Mouse (Mus musculus) neural tube, embryonic 14.5 days (tissue): Measurements from ENCODE around the gene Zbtb42. TPM values are rescaled to one million over a fixed set of nuclear protein-coding genes. Genes with fewer than 3 reads are reported as not detected.
A peak's percentile ranks its signal among the peaks of the same experiment; 100 is the strongest.

Source experiments
- ATAC-seq: fragments of 200-750 bp; cut with Nextera tagmentation; 2 replicates; pipeline ENCODE4 v1.8.0; 2017; ENCODE audit warnings: low read depth, mild to moderate bottlenecking, moderate TSS enrichment, moderate library complexity
- H3K27ac ChIP-seq: fragments of 300-500 bp; sonication (generic); 2 replicates; pipeline ENCODE4 v1.5.1; 2014; ENCODE audit warnings: low read depth, mild to moderate bottlenecking, control low read depth, low read length, moderate library complexity, mixed read lengths
- H3K27me3 ChIP-seq: fragments of 300-500 bp; sonication (generic); 2 replicates; pipeline ENCODE4 v1.6.1; 2014; ENCODE audit warnings: low read length; ENCODE audit not compliant: control insufficient read depth, insufficient read depth
- H3K36me3 ChIP-seq: fragments of 300-500 bp; sonication (generic); 2 replicates; pipeline ENCODE4 v1.6.1; 2014; ENCODE audit warnings: low read length, mixed read lengths; ENCODE audit not compliant: control insufficient read depth, insufficient read depth
- H3K4me1 ChIP-seq: fragments of 300-500 bp; sonication (generic); 2 replicates; pipeline ENCODE4 v1.6.1; 2014; ENCODE audit warnings: low read length; ENCODE audit not compliant: control insufficient read depth, insufficient read depth
- H3K4me2 ChIP-seq: fragments of 300-500 bp; sonication (generic); 2 replicates; pipeline ENCODE4 v1.6.1; 2014; ENCODE audit warnings: mild to moderate bottlenecking, low read depth, low read length, control low read depth
- H3K4me3 ChIP-seq: fragments of 300-500 bp; sonication (generic); 2 replicates; pipeline ENCODE4 v1.5.1; 2014; ENCODE audit warnings: low read depth, low read length, control low read depth, mixed read lengths
- H3K9ac ChIP-seq: fragments of 300-500 bp; sonication (generic); replicated peaks from 2 replicates; pipeline ENCODE4 v1.6.1; 2014; ENCODE audit warnings: low read depth, mild to moderate bottlenecking, control low read depth, low read length, mixed read lengths
- H3K9me3 ChIP-seq: fragments of 300-500 bp; sonication (generic); 2 replicates; pipeline ENCODE4 v1.6.1; 2016; ENCODE audit warnings: low read length; ENCODE audit not compliant: control insufficient read depth
- WGBS: fragments of 180-500 bp; shearing (Covaris S2); extraction: QIAGEN DNeasy Blood & Tissue Kit; methylation state at CpG from one replicate; pipeline ENCODE4 v1.1.7; 2014; 5-methylcytosine and 5-hydroxymethylcytosine counted together
- polyA plus RNA-seq: library from polyadenylated mRNA; unstranded; fragments of >200 nt; fragmentation: Nextera tagmentation; extraction: Ambion mirVana; gene quantifications from 2 replicates; pipeline ENCODE4 v1.2.1, GENCODE M21; 2014

Gene Zbtb42
- polyA plus RNA-seq, 1 experiment from 2014 or later: 1.3 TPM

DNA sequence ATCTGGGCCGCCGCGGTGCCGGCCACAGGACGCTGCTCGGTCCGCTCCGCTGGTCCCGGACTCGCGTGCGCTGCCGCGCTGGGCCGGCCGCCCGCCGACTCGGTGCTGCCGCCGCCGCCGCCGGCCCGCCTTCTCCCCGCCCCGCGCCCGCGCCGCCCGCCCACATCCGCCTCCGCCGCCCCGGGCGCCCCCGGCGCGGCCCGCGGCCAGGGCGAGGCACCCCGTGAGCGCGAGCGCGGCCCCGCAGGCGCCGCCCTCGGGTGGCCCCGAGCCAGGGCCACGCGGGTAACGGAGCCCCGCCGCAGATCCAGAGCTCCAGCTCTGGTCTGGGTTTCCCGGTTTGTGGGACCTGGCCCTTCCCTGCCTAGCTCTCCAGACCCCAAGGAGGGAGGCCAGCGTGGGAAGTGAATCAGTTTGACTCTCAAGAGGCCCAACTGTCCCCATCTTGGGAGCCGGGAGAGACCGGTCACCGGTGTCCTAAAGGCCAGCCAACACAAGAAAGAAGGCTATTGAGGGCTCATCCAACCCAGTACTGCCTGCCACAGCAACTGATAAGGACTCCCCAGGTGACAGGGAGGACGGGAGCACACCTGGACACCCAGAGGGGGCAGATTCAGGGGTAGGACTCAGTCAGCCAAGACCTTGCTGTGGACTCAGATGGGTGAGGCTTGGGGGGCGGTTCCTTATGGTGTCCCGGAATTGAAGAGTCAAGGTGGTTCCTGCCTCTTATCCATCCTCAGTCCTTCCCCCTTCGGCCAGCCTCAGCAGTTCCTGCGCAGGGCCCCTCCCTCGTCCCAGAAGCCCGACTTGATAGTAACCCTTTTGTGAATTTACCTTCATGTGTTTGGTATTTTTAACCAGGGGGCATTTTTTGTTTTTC, 4.3 kb upstream of the Zbtb42 start, which contains the start of gene Akt1:
TSS of gene Akt1 (minus strand) at position 753 of the 880 bp plus-strand sequence.
- ATAC-seq: 0 out of 2 replicates have a peak, but pooled peaks have one; percentile 10
- H3K9me3 ChIP-seq: no peaks in the 10 kb centered on the region
- WGBS: under 1% methylated on average over 45 of the region's 70 CpGs
- peak within 1 kb of the TSS; percentile 90 for H3K9ac ChIP-seq
- H3K36me3 ChIP-seq: peaks cover 7% of the 10 kb centered on the region; the same call in 1 of the 2 replicates
- peak within 1 kb of the TSS; percentile 87 for H3K4me3 ChIP-seq
- peak within 1 kb of the TSS; percentile 89 for H3K27ac ChIP-seq
- peaks cover 40% of the 10 kb centered on the region for H3K4me1 ChIP-seq
- H3K4me2 ChIP-seq: peak within 1 kb of the TSS; percentile 74
- peaks cover 7% of the 10 kb centered on the region; the same call in 1 of the 2 replicates for H3K27me3 ChIP-seq

DNA sequence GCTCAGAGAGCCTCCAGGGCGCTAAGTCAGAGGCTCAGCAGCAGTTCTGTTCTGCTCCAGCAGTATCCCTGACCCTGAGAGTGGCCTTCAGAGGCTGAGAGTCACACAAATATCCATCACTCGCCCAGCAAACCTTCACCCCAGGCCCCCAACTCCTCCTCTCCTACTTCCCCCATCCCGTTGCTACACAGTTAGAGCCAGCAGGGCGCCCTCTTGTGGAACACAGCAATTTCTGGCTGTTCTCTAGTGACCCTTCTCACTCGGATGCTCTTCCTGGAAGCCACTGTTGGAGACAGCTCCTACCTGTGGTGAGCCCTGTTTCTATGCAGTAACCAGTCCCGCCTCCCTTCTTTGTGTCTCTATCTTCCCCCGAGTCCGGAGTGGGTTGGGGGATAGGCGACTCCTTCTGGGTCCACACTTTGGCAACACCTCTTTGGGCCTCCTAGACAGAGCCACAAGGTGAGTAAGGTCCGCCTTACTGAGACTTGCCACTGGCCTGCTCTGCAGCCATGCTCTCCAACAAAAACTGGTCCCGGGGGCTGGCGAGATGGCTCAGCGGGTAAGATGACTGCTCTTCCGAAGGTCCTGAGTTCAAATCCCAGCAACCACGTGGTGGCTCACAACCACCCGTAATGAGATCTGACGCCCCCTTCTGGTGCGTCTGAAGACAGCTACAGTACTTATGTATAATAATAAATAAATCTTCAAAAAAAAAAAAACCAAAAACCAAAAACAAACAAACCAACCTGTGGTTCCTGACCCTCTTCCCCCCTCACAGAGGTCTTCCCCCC, 3.2 kb upstream of the Zbtb42 start:
- Histone ChIP-seq H3K9ac (no peak overlapping the region), H3K36me3 (no peaks in the 10 kb centered on the region), H3K4me2 (peak overlapping the region; percentile 74; the same call in 1 of the 2 replicates), H3K27me3 (peaks cover 17% of the 10 kb centered on the region), H3K27ac (peak overlapping the region; percentile 89), H3K4me3 (0 out of 2 replicates have a peak overlapping the region, but pooled peaks have one; percentile 87), H3K4me1 (peaks cover 43% of the 10 kb centered on the region), H3K9me3 (no peaks in the 10 kb centered on the region)
- peak; percentile 50 for ATAC-seq
- WGBS: 15% methylated on average over 18 of the region's 18 CpGs

DNA sequence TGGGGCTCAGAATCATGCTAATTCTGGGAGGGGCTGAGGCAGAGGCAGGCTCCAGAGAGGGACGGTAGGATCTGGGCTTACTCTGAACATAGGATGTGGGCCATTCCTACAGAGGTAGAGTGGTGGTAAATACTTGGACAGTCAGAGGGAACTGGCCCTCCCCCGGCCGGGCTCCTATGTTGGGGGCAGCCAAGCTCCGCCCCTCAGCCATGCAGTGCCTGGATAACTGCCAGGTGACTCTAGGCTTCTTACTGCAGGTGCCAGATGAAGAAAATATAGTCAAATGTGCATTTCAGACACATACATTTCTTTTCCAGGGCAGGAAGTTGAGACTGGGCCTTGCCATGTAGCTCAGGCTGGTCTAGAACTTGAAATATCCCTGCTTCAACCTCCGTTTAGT, 1.6 kb upstream of the Zbtb42 start:
- Histone ChIP-seq H3K9me3 (no peaks in the 10 kb centered on the region), H3K27ac (no peak overlapping the region), H3K4me2 (no peak overlapping the region), H3K27me3 (peaks cover 18% of the 10 kb centered on the region), H3K36me3 (no peaks in the 10 kb centered on the region), H3K9ac (no peak overlapping the region), H3K4me1 (peaks cover 30% of the 10 kb centered on the region), H3K4me3 (no peak overlapping the region)
- no peak for ATAC-seq
- WGBS: 55% methylated on average over 5 of the region's 5 CpGs

DNA sequence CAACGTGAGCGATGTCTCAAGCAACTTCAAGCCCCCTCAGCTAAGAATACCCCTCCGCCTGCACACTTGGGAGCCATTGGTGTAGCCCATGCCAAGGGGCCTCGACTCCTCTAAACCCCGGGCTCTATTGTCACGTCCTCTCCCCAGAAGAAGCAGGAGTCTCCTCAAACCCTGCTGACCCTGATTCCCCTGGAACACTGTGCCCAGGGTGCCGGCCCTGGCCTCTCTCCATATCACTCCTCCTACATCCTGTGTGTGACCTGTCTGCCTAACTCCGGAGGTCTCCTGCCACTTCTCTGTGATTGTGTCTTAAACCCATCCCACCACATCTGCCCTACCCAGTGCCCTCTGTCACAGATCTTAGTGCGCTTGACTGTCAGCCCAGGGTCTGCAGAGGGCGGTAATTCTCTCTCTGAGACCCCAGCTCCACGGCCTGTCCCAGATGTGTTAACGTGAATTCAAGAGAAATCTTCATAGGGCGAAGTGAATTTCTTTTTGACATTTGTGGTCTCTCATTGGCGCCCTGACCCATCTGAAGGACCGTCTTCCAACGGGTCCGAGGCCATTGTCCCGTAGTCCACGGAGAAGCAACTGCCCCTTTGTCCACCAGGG, 579 bp upstream of the Zbtb42 start:
- peaks cover 20% of the 10 kb centered on the region; the same call in 1 of the 2 replicates for H3K4me1 ChIP-seq
- peak overlapping the region; percentile 94 for H3K4me2 ChIP-seq
- WGBS: 17% methylated on average over 19 of the region's 19 CpGs
- no peaks in the 10 kb centered on the region for H3K36me3 ChIP-seq
- no peak overlapping the region for H3K27ac ChIP-seq
- H3K9me3 ChIP-seq: no peaks in the 10 kb centered on the region
- H3K27me3 ChIP-seq: peaks cover 18% of the 10 kb centered on the region
- H3K4me3 ChIP-seq: peak overlapping the region; percentile 47
- no peak for ATAC-seq
- H3K9ac ChIP-seq: peak overlapping the region; percentile 48

DNA sequence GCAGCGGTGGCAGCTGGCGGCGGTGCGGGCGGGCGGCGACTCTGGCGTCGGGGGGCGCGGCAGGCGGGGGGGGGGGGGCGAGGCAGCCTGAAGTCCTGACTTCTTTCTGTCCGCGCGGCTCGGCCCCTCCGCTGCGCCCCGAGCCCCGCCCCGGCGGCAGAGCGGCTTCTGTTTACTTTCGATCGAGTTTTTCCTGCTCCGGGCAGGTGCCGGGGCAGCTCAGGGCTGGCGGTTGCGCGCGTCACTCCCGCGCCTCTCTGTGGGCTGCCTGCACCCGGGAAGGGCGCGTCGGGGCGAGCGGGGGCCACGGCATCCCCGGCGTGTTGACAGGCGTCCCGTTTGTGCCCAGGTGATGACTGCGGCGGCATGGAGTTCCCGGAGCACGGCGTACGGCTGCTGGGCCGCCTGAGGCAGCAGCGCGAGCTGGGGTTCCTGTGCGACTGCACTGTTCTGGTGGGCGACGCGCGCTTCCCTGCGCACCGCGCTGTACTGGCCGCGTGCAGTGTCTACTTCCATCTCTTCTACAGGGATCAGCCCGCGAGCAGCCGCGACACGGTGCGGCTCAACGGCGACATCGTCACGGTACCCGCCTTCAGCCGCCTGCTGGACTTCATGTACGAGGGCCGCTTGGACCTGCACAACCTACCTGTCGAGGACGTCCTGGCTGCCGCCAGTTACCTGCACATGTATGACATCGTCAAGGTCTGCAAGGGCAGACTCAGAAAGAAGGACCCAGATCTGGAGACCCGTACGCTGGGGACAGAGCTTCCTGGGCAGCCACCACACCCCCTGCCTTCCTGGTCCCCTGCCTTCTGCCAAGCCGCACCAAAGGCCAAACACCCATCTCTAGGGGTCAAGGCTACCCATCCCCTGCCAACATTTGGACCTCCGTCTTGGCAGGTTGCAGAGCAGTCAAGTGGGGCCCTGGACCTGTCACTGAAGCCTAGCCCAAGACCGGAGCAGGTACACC, 684 bp downstream of the Zbtb42 start:
- peaks cover 18% of the 10 kb centered on the region for H3K27me3 ChIP-seq
- peak overlapping the region; percentile 48 for H3K9ac ChIP-seq
- peak overlapping the region; percentile 47 for H3K4me3 ChIP-seq
- H3K4me2 ChIP-seq: peak overlapping the region; percentile 94
- WGBS: 4% methylated on average over 68 of the region's 87 CpGs
- H3K4me1 ChIP-seq: peaks cover 19% of the 10 kb centered on the region; the same call in 1 of the 2 replicates
- no peak overlapping the region for H3K27ac ChIP-seq
- ATAC-seq: peak; percentile 42; the same call in 1 of the 2 replicates
- no peaks in the 10 kb centered on the region for H3K9me3 ChIP-seq
- no peaks in the 10 kb centered on the region for H3K36me3 ChIP-seq

DNA sequence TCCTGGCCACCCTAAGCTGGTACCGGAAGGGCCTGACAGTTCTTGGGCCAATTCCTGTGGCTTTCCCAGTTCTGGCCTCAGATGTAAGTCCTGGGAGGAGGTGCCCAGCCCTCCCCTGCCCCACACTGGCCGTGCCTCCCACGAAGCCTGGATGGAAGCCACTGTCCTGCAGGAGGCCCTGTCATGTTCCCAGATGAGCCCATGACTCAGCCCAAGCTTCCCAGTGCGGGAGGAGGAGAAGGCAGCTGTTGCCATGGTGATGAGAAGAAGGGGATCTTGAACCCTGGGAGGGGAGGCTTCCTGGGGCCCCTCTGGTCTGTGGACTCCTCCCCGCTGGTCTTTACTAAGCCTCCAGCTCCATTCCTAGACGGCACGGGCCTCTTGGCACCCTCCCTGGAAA, 4.7 kb downstream of the Zbtb42 start:
- Histone ChIP-seq H3K4me3 (no peak overlapping the region), H3K4me2 (no peak overlapping the region), H3K36me3 (no peaks in the 10 kb centered on the region), H3K27ac (no peak overlapping the region), H3K9ac (no peak overlapping the region), H3K27me3 (peaks cover 18% of the 10 kb centered on the region), H3K4me1 (peaks cover 13% of the 10 kb centered on the region; the same call in 1 of the 2 replicates), H3K9me3 (no peaks in the 10 kb centered on the region)
- ATAC-seq: no peak
- WGBS: 39% methylated on average over 7 of the region's 7 CpGs

DNA sequence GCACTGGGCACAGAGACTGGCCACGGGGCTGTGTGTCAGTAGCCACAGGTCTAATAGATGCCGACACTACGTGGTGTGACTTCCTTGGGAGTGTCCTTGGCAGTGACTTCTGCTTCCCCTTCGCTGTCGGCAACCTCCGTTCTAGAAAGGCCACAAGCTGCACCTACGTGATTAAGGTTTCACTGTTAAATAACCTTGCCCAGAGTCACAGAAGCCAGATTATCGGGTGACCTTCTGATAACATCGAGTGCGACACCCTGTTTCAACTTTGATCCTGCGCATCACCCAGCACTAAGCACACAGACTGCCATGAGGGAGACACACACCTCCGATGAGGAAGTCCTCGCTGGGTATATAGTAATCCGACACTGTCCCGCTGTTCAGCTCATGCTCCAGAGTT, 9.8 kb downstream of the Zbtb42 start:
- H3K27ac ChIP-seq: no peak overlapping the region
- H3K9me3 ChIP-seq: no peaks in the 10 kb centered on the region
- no peak overlapping the region for H3K9ac ChIP-seq
- no peak overlapping the region for H3K4me3 ChIP-seq
- peaks cover 8% of the 10 kb centered on the region; the same call in 1 of the 2 replicates for H3K4me1 ChIP-seq
- H3K36me3 ChIP-seq: no peaks in the 10 kb centered on the region
- 79% methylated on average over 15 of the region's 15 CpGs for WGBS
- no peak overlapping the region for H3K4me2 ChIP-seq
- H3K27me3 ChIP-seq: no peaks in the 10 kb centered on the region
- ATAC-seq: no peak
